Mouse (Mus musculus): ENCODE results near the gene Eif3d. TPM values are rescaled to one million over a fixed set of nuclear protein-coding genes. Genes with fewer than 3 reads are reported as not detected.
"Not testable (repeated sequence)": the region's sequence is repeated elsewhere in the genome, so short reads cannot be mapped to it uniquely, and the experiment has no call there.

Eif3d gene
- 122 TPM in 2 replicates for polyA plus RNA-seq (2012; rRNA removed)

DNA sequence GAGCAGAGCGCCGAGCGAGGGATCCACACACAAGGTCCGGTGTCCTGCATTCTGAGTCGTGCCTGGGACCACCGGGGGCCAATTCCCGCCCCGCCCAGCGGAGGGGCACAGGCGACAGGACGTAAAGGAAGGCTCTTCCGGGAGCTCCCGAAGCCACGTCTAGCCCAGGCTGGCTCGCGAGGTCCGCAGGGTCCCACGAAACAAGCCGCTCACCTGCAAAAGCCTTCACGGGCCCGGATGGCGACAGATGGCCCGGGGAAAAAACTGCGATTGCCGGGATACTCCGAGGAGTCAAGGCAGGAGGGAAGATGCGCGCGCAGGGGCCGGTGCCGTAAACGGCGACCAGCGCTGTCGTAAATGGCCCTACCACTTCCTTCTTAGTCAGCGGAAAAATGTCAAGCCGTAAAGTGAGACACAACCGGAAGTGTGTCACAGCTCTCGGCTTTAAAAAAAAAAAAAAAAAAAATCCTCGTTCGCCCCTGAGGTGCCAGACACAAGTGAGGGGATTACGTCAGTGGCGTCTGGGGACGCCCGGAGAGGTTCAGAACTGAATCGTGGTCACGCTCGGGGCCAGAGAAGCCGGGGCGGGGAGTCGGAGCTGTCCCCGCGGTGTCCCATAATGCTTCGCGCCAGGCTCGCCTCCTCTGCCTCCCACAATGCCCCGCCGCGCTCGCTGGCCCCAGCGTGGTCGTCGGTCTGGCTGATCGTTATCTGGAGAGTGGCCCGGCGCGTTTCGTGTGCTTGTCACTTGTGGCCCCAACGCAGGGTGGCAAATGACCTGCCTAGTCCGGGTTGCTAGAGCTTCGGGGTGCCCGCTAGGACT, at the start of gene Eif3d:
Gene Eif3d (minus strand): TSS at position 344 of the 823 bp plus-strand sequence.
- peak; percentile 89 for DNase-seq (ENCODE audit: low spot score)

- no peak for DNase-seq (ENCODE audit: low spot score)
Observed at GRCm38 (mm10) chr15:78014046-78014445, 43.4 kb upstream of the Eif3d start.

DNA sequence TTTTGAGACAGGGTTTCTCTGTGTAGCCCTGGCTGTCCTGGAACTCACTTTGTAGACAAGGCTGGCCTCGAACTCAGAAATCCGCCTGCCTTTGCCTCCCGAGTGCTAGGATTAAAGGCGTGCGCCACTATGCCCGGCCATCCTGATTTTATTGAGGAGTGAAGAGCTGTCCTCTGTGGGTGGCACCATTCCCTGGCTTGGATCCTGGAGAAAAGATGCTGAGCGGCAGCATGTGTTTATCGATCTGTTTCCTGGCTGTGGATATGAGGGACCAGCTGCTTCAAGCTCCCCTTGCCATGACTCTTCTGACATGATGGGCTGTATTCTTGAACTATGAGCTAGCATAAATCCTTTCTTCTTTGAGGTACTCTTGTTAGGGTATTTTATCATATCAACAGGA, 37.6 kb upstream of the Eif3d start:
- DNase-seq (ENCODE audit: low spot score), result not testable (repeated sequence)

DNA sequence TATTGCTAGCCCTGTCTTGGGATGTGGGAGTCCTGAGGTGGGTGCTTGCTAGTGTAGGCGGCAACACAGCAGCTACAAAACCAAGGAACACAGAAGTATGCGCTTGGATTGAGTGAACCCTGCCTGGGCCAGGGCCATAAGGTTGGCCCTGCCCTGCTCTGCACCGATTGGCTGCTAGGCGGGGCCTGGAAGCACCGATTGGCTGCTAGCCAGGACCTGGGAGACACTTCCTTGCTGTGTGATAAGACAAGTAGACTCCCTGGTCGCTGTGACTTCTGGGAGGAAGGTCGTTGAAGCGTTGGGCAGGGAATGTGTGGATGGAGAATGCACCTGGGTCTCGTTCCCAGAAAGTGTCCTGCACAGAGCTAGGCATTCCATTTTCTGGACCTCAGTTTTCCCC, 33.3 kb upstream of the Eif3d start:
- DNase-seq (ENCODE audit: low spot score), result no peak

- no peak for DNase-seq (ENCODE audit: low spot score)
Observed at GRCm38 (mm10) chr15:78001400-78001799, 30.8 kb upstream of the Eif3d start.

DNA sequence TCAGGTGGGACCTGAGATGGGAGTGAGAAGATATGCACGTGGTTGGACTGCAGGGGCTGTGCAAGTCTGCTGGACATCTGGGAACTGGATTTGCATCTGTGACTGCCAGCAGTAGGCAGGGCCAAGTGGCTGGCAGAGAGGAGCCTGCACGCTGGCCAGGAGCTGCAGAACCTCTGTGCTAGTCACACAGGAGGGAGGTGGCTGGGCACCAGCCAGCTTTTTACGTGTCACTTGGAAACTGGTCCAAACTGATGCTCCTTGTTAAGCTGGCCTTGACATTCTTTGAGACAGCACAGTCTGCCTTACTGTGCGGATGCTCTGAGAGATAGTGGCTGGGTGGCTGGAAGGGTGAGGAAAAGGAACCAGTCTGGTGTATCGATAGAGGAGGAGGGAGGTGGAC, 17.9 kb upstream of the Eif3d start:
- DNase-seq (ENCODE audit: low spot score), result no peak

DNA sequence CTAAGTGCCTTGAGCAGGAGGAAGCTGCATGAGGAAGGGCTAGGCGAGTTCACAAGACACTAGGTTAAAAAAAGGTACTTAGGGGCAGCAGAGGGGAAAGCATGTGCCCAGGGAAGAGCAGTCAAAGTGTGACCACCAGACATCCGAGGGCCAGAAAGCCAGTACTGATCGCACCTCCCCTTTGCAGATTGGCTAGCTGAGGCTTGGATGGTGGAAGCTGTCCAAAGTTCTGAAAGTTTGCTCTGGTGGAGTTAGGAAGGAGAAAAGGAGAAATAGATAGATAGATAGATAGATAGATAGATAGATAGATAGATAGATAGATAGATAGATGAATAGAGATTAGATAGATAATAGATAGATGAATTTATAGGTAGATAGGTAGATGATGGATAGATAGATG, 12.8 kb upstream of the Eif3d start:
- DNase-seq (ENCODE audit: low spot score), result no peak

DNA sequence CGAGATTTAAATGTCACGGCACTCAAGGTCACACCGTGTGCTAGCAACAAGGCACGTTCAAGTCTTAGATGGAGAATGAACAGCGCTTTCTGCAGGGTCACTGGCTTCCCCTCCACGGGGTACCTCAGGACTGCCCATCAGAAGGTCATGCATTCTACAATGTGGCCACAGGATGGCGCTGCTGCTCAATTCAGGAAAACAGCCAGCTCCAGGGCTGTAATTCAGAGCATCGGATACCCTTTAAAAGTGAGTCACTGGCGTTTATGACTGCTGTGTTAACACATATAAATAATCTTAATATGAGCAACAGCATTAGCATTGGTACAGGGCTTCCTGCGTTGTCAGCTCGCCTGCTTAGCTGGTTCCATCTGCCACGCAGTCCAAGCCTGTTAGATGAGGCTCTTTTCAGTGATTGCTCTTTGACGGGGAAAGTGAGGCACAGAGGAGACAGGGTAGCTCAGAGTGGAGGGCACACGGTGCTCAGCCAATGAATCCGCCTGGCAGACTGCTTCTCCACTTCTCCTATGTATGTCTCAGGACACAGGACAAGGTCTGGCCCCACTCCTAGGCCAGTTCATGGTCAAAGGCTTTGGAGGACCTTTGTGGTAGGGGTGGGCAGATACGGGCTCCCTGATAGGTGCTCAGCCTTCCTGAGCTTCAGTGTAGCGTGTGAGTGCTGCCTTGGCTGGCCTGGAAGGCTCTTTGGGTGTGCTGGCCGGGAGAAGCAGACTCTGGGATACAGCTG, 11.8 kb upstream of the Eif3d start:
- peak; percentile 31 for DNase-seq (ENCODE audit: low spot score)

DNA sequence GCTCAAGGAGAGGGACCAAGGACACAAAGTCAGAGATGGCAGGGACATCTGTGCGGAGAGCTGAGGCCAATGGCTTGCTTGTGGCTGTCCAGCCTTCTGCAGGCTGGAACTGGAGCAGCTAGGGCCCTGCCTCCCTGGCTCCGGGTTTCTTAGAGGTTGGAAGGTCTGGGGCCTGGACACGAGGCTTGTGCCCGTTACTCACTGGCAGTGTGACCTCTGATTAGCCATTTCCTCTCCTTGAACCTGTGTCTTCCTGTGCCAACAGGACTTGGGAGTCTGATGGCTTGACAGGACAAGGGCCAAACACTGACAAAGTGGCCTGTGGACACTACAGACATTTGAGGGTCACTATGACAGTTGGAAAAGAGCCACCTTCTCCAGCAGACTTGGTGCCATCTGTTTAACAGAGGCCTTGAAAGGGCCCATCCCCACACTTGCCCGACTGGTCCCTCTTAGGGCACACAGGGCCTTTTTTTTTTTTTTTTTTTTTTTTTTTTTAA, 10.6 kb upstream of the Eif3d start:
- DNase-seq (ENCODE audit: low spot score), result no peak

- DNase-seq (ENCODE audit: low spot score), result no peak
Observed at GRCm38 (mm10) chr15:77979427-77979865, 8.8 kb upstream of the Eif3d start.

DNA sequence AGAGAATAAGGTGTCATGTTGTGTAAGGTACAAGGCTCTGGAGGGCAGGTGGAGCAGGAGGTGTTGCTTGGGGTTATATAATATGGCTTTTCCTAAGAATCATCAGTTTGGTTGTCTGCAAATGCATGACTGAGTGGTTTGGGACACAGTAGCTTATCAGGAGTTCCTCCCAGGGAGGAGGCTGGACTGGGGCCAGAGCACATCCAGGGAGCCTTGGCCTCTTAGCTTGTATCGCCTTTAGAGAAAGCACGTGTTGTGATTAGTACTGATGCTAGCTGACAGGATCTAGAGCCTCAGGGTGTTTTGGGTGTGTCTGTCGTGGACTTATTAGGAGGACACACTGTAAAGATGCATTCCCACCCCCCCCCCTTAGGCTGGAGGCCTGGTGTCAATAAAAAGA, 7.0 kb upstream of the Eif3d start:
- no peak for DNase-seq (ENCODE audit: low spot score)

DNA sequence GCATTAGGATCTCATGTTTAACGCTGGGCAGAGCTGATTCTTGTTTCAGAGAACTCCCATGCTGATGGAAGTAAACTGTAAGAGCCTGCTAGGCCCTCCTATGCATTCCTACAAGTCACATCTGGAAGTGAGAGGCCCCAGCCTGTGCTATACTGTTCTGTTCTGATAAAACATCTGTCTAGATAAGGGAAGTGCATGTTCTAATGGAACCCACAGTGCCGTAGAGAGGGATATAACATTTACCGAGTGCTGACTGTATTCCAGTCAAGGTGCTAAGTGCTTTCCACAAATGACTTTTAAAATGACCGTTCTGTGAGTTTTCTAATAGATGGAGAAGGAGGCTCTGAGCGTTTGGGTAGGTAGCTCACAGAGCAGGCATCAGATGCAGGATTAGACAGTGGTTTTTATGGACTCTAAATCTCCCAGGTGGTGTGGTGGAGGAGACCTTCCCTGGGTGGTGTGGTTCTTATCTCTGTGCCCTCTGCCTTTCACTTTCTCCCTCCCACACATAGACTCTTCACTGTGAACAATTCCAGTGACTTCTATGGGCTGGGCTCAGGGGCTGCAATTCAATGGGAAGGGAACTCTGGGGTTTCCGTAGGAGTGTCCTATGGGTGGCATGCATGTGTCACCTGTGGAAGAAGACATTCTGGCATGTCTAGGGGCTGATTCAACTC, 3.7 kb upstream of the Eif3d start:
- no peak for DNase-seq (ENCODE audit: low spot score)

DNA sequence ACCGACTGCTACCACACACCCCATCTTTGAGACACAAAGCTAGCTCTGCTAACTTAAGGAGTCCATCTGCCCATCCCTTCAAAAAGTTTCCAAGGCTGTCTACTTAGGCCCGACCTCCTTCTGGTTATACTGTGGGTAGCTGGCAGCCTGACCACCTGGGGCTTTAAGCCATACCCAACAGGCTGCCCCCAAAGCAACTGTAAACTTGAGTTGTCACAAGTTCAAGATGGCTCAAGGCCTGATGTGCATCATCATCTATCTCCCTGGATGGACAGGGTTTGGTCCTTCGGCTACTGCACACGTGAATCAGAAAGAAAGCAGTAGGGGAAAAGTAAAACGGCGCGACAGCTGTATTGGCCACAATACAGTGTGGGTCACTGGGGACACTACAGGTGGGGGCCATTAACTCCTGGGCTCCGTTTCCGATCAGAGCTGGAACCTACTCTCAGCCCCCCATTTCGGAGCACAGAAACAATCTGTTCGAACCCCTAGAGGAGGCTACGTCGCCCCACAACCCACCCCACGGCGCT, 608 bp downstream of the Eif3d start:
- no peak for DNase-seq (ENCODE audit: low spot score)

- no peak for DNase-seq (ENCODE audit: low spot score)
Observed at GRCm38 (mm10) chr15:77965117-77965528, 5.5 kb downstream of the Eif3d start.

- no peak for DNase-seq (ENCODE audit: low spot score)
Observed at GRCm38 (mm10) chr15:77962447-77962846, 8.2 kb downstream of the Eif3d start.

DNA sequence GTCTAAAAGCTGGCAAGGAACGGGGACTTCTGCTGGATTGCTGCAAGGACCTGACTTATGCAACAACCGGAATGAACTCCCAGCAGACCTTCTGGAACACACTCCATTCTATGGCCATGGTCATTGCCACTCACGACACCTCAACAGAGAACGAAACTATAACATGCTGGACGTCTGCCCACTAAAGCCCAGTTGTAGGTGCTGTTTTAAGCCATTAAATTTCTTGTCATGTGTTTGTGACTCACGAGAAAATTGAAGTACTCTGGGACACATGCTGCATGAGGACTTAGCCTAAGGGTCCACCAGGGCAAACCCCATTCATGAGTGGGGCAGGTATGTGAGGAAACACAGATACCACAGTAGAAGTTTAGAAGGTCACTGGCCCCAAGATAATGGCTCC, 9.9 kb downstream of the Eif3d start:
- no peak for DNase-seq (ENCODE audit: low spot score)

- DNase-seq (ENCODE audit: low spot score), result no peak
Observed at GRCm38 (mm10) chr15:77958071-77958470, 12.5 kb downstream of the Eif3d start.

GRCm38 (mm10) chr15:77957625-77958024, 13.0 kb downstream of the Eif3d start:
- DNase-seq (ENCODE audit: low spot score), result no peak

DNA sequence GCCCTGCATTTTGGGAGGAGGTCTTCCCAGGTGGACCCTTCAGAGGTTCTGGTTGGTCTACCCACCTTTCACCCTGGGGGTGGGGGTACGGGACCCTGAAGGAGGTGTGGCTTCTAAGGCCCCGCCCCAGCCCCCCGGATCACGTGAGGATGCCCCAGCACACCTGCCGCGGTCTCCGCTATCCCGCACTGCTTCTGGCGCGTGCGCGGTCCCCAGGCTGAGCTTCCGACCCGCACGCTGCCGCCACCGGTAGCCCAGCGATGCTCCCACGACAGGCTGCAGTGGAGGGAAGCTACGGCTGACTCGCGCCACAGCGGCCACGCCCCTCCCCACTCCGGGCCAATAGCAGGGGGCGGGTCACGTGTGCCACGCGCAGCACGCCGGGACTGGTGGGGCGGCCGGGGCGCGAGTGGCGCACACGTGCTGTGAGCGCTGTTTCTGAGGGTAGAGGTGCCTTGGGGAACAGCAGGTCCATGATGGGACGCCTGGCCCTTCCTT, 14.2 kb downstream of the Eif3d start, which contains the start of gene Foxred2:
Gene Foxred2 (minus strand): TSS at position 319 of the 498 bp plus-strand sequence.
- peak; percentile 58 for DNase-seq (ENCODE audit: low spot score)

DNA sequence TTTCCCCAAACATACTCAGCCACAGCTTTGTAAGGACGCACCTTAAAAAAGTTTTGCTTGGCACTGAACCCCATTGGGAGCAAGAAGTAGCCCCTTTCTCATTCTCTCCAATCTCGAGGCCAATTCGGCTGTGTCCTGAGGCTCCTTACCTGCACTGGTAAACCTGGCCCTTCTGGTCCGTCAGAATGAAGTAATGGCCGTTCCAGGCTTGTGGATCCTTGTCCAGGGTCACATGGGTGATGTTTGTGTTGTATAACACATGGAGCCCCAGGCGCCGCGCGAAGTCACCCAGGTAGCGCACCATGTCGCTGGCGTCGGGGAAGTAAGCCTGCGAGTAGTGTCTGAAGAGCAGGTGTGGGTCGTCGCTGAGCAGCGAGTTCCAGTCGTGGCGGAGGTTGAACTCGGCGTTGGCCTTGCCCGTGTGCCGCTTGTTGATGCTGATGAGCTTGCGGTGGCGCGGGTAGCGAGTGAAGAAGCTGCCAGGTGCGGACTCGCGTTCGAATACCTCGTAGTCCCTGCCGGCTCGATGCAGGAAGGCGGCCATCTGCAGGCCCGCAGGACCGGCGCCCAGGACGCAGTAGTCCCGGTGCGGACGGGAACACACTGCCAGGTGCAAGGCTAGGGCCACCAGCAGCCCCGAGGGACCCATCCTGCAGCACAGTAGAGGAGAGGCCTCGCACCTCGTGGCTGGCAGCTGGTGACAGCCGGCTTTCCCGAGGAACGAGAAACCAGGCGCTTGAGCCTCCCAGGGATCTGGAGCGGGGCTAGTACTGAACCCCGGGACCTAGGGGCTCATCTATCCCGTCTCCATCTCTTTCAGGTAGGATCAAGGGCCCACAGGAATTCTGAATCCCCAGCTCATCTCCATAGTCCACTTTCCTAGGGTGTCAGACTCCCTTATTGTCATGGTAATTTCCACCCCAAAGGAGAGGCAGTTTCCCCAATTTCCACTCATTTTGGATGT, 14.9 kb downstream of the Eif3d start:
- DNase-seq (ENCODE audit: low spot score), result no peak

- DNase-seq (ENCODE audit: low spot score), result no peak
Observed at GRCm38 (mm10) chr15:77954362-77954761, 16.3 kb downstream of the Eif3d start.
